Mouse (Mus musculus) megakaryocyte, embryonic 14.5 days (primary cell): ENCODE measurements around the gene Grik3. TPM values are rescaled to one million over a fixed set of nuclear protein-coding genes. Genes with fewer than 3 reads are reported as not detected.

ENCODE experiments used
- H3K27me3 ChIP-seq: replicated peaks from 2 replicates; pipeline ENCODE3; 2012; ENCODE audit warnings: inconsistent platforms
- H3K36me3 ChIP-seq: replicated peaks from 2 replicates; pipeline ENCODE3; 2012; ENCODE audit warnings: low read length, inconsistent platforms, mixed read lengths
- H3K4me1 ChIP-seq: 2 replicates; pipeline ENCODE4 v1.6.1; 2012; ENCODE audit warnings: inconsistent platforms
- H3K4me3 ChIP-seq: replicated peaks from 2 replicates; pipeline ENCODE3; 2012; ENCODE audit warnings: moderate library complexity, mild to moderate bottlenecking, inconsistent platforms
- H3K9me3 ChIP-seq: 2 replicates; pipeline ENCODE4 v1.6.1; 2012; ENCODE audit warnings: inconsistent platforms
- FLI1 ChIP-seq: IDR thresholded peaks from 2 replicates; pipeline ENCODE4 v1.6.1; 2012; ENCODE audit warnings: low read length, inconsistent platforms, mixed read lengths
- GATA1 ChIP-seq: IDR thresholded peaks from 3 replicates; pipeline ENCODE4 v1.6.1; 2012; ENCODE audit warnings: mixed read lengths, low read length, inconsistent platforms, borderline replicate concordance
- polyA plus RNA-seq: library from polyadenylated mRNA; stranded (reverse); fragments of >175 nt; gene quantifications from 2 replicates; pipeline ENCODE4 v1.2.3, GENCODE M21; 2012; ENCODE audit warnings: low replicate concordance; ENCODE audit not compliant: insufficient read depth

Gene Grik3
- polyA plus RNA-seq, 1 experiment, result not detected

GRCm38 (mm10) chr4:125661982-125662381 is 171.5 kb downstream of the Grik3 start:
- TF ChIP-seq GATA1 (no peak), FLI1 (no peak)
- no peaks in the 10 kb centered on the region for H3K9me3 ChIP-seq
- 0 out of 2 replicates have a peak, but pooled peaks cover 4% of the 10 kb centered on the region for H3K4me1 ChIP-seq
- H3K4me3 ChIP-seq, result no peak overlapping the region
- H3K36me3 ChIP-seq, result no peaks in the 10 kb centered on the region
- peaks cover 2% of the 10 kb centered on the region for H3K27me3 ChIP-seq

DNA sequence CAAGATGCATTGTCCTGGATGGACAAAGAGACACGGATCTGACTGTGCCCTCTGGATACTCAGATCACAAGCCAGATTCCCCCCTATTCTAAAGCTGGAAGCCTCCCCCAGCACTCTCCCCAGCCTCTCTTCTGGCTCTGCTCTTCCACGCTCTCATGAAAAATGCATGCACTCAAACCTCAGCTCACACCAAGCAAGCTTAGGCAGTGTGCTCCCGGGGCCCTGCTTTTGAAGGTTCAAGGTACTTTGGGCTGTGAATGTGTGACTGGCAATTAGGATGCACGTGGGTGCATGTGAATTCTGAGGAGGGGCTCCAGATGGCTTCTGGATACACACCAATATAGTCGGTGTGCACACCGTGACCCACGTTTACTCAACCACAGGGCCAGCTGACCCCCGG is 172.8 kb downstream of the Grik3 start:
- no peaks in the 10 kb centered on the region for H3K36me3 ChIP-seq
- 0 out of 2 replicates have a peak, but pooled peaks cover 4% of the 10 kb centered on the region for H3K4me1 ChIP-seq
- H3K4me3 ChIP-seq, result no peak overlapping the region
- no peaks in the 10 kb centered on the region for H3K9me3 ChIP-seq
- no peaks in the 10 kb centered on the region for H3K27me3 ChIP-seq
- no peak for TF ChIP-seq FLI1
- no peak for TF ChIP-seq GATA1

DNA sequence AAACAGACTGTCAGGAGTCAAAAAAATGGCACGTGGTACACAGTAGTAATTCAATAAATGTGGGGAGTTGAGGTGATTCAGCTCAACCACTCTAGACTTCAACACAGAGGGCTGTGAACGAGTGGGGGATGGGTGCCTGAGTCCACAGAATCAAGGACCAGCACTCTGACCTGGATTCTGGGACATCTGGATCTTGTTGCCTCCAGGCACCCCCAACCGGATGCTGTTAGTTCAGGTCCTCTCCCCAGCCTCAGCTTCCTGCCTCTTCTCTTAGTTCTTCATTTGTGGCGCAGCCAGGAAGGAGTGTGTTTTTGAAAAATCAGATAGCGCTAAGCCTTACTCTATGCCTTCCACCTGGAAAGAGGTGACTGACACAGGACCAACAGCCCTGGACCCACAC is 175.5 kb downstream of the Grik3 start:
- H3K4me1 ChIP-seq, result 0 out of 2 replicates have a peak, but pooled peaks cover 4% of the 10 kb centered on the region
- H3K36me3 ChIP-seq, result no peaks in the 10 kb centered on the region
- TF ChIP-seq FLI1, result no peak
- TF ChIP-seq GATA1, result no peak
- H3K4me3 ChIP-seq, result no peak overlapping the region
- no peaks in the 10 kb centered on the region for H3K27me3 ChIP-seq
- no peaks in the 10 kb centered on the region for H3K9me3 ChIP-seq

GRCm38 (mm10) chr4:125682007-125682406 is 191.5 kb downstream of the Grik3 start:
- Histone ChIP-seq H3K9me3 (no peaks in the 10 kb centered on the region), H3K4me3 (no peak overlapping the region), H3K4me1 (no peaks in the 10 kb centered on the region), H3K36me3 (no peaks in the 10 kb centered on the region), H3K27me3 (peaks cover 5% of the 10 kb centered on the region)
- TF ChIP-seq FLI1, result no peak

GRCm38 (mm10) chr4:125687078-125687477 is 196.6 kb downstream of the Grik3 start:
- Histone ChIP-seq H3K4me1 (no peaks in the 10 kb centered on the region), H3K4me3 (no peak overlapping the region), H3K36me3 (no peaks in the 10 kb centered on the region), H3K27me3 (peaks cover 12% of the 10 kb centered on the region), H3K9me3 (no peaks in the 10 kb centered on the region)
- TF ChIP-seq GATA1 (no peak), FLI1 (no peak)

DNA sequence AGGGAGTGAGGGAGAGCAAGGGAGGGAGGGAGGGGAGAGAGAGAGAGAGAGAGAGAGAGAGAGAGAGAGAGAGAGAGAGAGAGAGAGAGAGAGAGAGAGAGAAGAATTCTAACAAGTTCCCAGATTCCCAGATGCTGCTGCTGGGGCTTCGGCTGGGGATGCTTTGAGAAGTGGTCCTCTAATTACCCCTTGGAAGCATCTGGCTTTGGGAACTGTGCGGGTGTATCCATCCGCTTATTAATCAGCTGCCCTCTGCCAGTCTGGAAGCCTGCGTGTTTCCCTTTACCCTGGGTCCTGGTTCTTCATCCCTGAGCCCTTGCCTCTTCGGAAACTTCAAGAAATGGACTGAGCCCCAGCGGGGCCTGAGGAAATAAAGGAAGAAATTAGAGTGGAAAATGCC is 204.9 kb downstream of the Grik3 start:
- Histone ChIP-seq H3K27me3 (peaks cover 35% of the 10 kb centered on the region), H3K9me3 (no peaks in the 10 kb centered on the region), H3K36me3 (no peaks in the 10 kb centered on the region), H3K4me1 (no peaks in the 10 kb centered on the region), H3K4me3 (no peak overlapping the region)
- TF ChIP-seq FLI1 (no peak), GATA1 (no peak)

DNA sequence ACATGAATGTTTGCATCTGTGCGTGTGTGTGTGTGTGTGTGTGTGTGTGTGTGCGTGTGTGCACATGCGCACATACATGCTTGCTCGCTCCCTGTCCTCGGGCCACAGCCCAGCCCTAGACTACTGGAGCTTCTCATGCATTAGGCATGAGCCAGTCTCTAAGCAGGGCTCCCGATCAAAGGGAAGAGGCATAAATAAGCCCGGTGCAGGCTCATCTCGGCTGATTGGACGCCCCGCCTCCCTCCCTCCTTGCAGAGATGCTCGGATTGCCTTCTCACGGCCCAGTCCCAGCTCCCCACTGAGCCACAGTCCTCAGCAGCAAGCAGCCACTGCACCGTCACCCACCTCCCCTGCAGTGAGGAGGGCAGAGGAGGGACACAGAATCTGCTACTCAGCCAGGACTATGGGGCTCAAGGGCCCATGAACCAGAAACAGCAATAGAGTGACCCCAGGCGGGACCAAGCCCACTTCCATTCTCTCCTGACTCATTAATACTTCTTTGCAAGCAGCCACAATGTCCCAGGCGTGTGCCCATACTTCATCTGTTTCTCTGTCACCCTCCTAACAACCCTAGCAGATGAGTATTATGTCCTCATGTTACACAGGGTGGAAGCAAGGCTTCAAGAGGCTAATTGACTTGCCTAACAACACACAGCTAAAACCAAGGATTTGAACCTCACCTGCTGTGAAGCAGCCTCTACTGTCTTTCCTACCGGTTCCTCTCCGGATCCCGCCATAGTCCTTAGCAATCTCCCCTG is 205.9 kb downstream of the Grik3 start:
- H3K4me1 ChIP-seq, result no peaks in the 10 kb centered on the region
- TF ChIP-seq FLI1, result no peak
- no peak for TF ChIP-seq GATA1
- H3K4me3 ChIP-seq, result no peak overlapping the region
- no peaks in the 10 kb centered on the region for H3K36me3 ChIP-seq
- H3K27me3 ChIP-seq, result peaks cover 37% of the 10 kb centered on the region
- no peaks in the 10 kb centered on the region for H3K9me3 ChIP-seq

DNA sequence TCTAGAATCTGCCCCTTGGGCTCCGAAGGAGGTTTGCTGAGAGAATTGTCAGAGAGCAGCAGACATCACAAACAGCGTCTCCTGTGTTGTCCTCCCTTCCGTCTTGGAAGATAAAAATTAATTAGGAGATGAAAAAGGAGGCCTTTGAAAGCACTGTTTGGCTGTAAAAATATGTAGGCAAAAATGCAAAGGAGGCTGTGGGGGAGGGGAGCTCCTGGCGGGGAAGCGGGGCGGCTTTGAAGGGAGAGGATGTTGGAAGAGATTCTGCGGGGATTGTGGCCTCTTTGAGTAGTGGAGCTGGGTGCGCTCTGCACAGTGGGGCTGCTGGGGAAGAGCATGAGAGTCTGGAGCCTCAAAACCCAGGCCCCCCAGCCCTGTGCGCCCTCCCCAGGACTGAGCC is 207.1 kb downstream of the Grik3 start:
- Histone ChIP-seq H3K9me3 (no peaks in the 10 kb centered on the region), H3K4me1 (no peaks in the 10 kb centered on the region), H3K27me3 (peaks cover 46% of the 10 kb centered on the region), H3K4me3 (no peak overlapping the region), H3K36me3 (no peaks in the 10 kb centered on the region)
- TF ChIP-seq GATA1, result no peak

GRCm38 (mm10) chr4:125699056-125699455 is 208.6 kb downstream of the Grik3 start:
- no peaks in the 10 kb centered on the region for H3K36me3 ChIP-seq
- no peaks in the 10 kb centered on the region for H3K9me3 ChIP-seq
- TF ChIP-seq FLI1 (no peak), GATA1 (no peak)
- H3K4me1 ChIP-seq, result no peaks in the 10 kb centered on the region
- H3K4me3 ChIP-seq, result no peak overlapping the region
- H3K27me3 ChIP-seq, result peaks cover 46% of the 10 kb centered on the region

DNA sequence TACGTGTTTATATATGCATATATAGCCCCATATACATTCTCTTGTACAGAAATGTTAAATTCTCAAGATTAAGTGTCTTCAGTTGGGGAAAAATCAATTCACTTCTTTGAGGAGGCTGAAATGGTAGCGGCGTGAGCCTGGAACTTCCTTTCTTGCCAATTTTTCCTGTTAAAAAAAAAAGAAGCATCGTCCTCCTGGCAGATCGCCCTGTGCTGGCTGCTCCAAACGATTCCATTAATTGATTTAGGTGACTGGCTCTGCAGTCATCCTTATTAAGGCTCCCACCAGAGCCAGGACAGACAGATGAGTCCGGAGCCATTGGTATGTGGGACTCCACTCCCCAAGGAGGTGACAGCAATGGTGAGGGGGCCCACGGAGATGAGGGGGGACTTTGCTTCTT is 209.8 kb downstream of the Grik3 start:
- no peaks in the 10 kb centered on the region for H3K4me1 ChIP-seq
- no peaks in the 10 kb centered on the region for H3K9me3 ChIP-seq
- H3K27me3 ChIP-seq, result peaks cover 55% of the 10 kb centered on the region
- no peak overlapping the region for H3K4me3 ChIP-seq
- no peaks in the 10 kb centered on the region for H3K36me3 ChIP-seq
- no peak for TF ChIP-seq FLI1
- TF ChIP-seq GATA1, result no peak
